ENCODE assay signal across 8 mouse cellular contexts in genomic region chr8:118237150-118237620, GRCm38 (mm10). TPM values are rescaled to one million over a fixed set of nuclear protein-coding genes. Genes with fewer than 3 reads are reported as not detected.
DNase-seq lines count a peak whose midpoint lies in the region; ATAC-seq lines count a peak whose summit lies in the region.

No protein-coding gene starts in this region.

- no peaks in the 10 kb centered on the region for H3K4me1 ChIP-seq in forebrain, embryonic 14.5 days (ENCODE audit: control insufficient read depth, insufficient read depth, low read length)
- H3K4me1 ChIP-seq in forebrain, embryonic 10.5 days, result no peaks in the 10 kb centered on the region
- H3K4me1 ChIP-seq in hindbrain, embryonic 16.5 days (ENCODE audit: control insufficient read depth, insufficient read depth, low read depth, low read length), result no peaks in the 10 kb centered on the region

- WGBS in forebrain, embryonic 14.5 days, result 61% methylated on average over 11 of the region's 11 CpGs
- WGBS in forebrain, embryonic 10.5 days, result 81% methylated on average over 11 of the region's 11 CpGs
- 72% methylated on average over 11 of the region's 11 CpGs for WGBS in hindbrain, embryonic 16.5 days

- no peak for ATAC-seq in forebrain, embryonic 14.5 days
- ATAC-seq in erythroblast, adult 5-6 weeks (replicated peaks; ENCODE audit: low FRiP score, poor library complexity, severe bottlenecking), result no peak
- no peak for ATAC-seq in hindbrain, embryonic 16.5 days

- no peaks in the 10 kb centered on the region for H3K27me3 ChIP-seq in forebrain, embryonic 14.5 days (replicated peaks; ENCODE audit: control insufficient read depth, insufficient read depth, low read length)
- H3K27me3 ChIP-seq in forebrain, embryonic 10.5 days (ENCODE audit: poor library complexity, severe bottlenecking), result no peaks in the 10 kb centered on the region
- H3K27me3 ChIP-seq in hindbrain, embryonic 16.5 days (replicated peaks; ENCODE audit: control insufficient read depth, insufficient read depth, low read length), result no peaks in the 10 kb centered on the region

- H3K27ac ChIP-seq in forebrain, embryonic 14.5 days (ENCODE audit: low read depth, low read length), result no peak overlapping the region
- H3K27ac ChIP-seq in forebrain, embryonic 10.5 days, result no peak overlapping the region
- no peak overlapping the region for H3K27ac ChIP-seq in hindbrain, embryonic 16.5 days (ENCODE audit: low read depth, low read length)

- H3K4me2 ChIP-seq in forebrain, embryonic 14.5 days (ENCODE audit: low read length), result no peak overlapping the region
- no peak overlapping the region for H3K4me2 ChIP-seq in hindbrain, embryonic 16.5 days (ENCODE audit: low read length)

- H3K9ac ChIP-seq in forebrain, embryonic 14.5 days (ENCODE audit: low read length), result no peak overlapping the region
- H3K9ac ChIP-seq in hindbrain, embryonic 16.5 days (ENCODE audit: low read depth, low read length), result no peak overlapping the region

- no peaks in the 10 kb centered on the region for H3K36me3 ChIP-seq in forebrain, embryonic 14.5 days (ENCODE audit: control insufficient read depth, insufficient read depth, low read length)
- no peaks in the 10 kb centered on the region for H3K36me3 ChIP-seq in forebrain, embryonic 10.5 days (replicated peaks)
- H3K36me3 ChIP-seq in hindbrain, embryonic 16.5 days (ENCODE audit: control insufficient read depth, insufficient read depth, low read length), result no peaks in the 10 kb centered on the region

- H3K9me3 ChIP-seq in forebrain, embryonic 14.5 days (replicated peaks; ENCODE audit: control insufficient read depth, low read length), result no peaks in the 10 kb centered on the region
- no peaks in the 10 kb centered on the region for H3K9me3 ChIP-seq in forebrain, embryonic 10.5 days
- no peaks in the 10 kb centered on the region for H3K9me3 ChIP-seq in hindbrain, embryonic 16.5 days (ENCODE audit: control insufficient read depth, low read length)

- H3K4me3 ChIP-seq in forebrain, embryonic 14.5 days (ENCODE audit: low read depth, low read length), result no peak overlapping the region
- no peak overlapping the region for H3K4me3 ChIP-seq in forebrain, embryonic 10.5 days
- no peak overlapping the region for H3K4me3 ChIP-seq in hindbrain, embryonic 16.5 days (ENCODE audit: low read length)

- DNase-seq in forebrain, embryonic 14.5 days (ENCODE audit: low spot score), result peak; percentile 47
- no peak for DNase-seq in forebrain, embryonic 10.5 days (ENCODE audit: extremely low spot score, low spot score)
- DNase-seq in 3T3-L1 (ENCODE audit: low read depth, low spot score), result peak; percentile 86
- DNase-seq in embryo, embryonic 9.5 days (ENCODE audit: extremely low spot score), result peak; percentile 4
- DNase-seq in layer of hippocampus, adult 9-10 months (ENCODE audit: low spot score), result peak; percentile 12
- DNase-seq in right cerebral cortex, postnatal 36 days (ENCODE audit: low spot score in 2 of 2), result peak; percentile 47 to 62

RNA-seq across cellular contexts. Expression of gene Cdh13, which starts 46.3 kb away (rescaled TPM):
- polyA plus RNA-seq in forebrain, embryonic 14.5 days (2014; fragmentation: Nextera tagmentation; extraction: Ambion mirVana), result 101 and 123 TPM in 2 replicates
- polyA plus RNA-seq in forebrain, embryonic 10.5 days (2016; fragmentation: Nextera tagmentation; extraction: Ambion mirVana), result 3.3 and 3.7 TPM in 2 replicates
- not detected in 2 replicates for total RNA-seq in erythroblast, adult 5-6 weeks (2015; ENCODE audit: low replicate concordance)
- not detected in 2 replicates for total RNA-seq in erythroblast, adult 5-6 weeks (2017; ENCODE audit: low replicate concordance)
- polyA plus RNA-seq in hindbrain, embryonic 16.5 days (2015; fragmentation: Nextera tagmentation; extraction: Ambion mirVana), result 120 and 123 TPM in 2 replicates

Comparison
In these comparisons a context has a peak if more than half of its experiments do, and no peak if none do; other contexts are left out.
1. RNA of gene Cdh13, which starts 46.3 kb away (polyA plus RNA-seq): 120 to 123 TPM in hindbrain, embryonic 16.5 days and 101 to 123 TPM in forebrain, embryonic 14.5 days; 3.3 to 3.7 TPM in forebrain, embryonic 10.5 days; every median in the first group is over 10 times any median in the second.